Mouse (Mus musculus): ENCODE data around the gene Eml1.

GRCm38 (mm10) chr12:108489741-108490140 is 119.0 kb downstream of the Eml1 start:
- TF ChIP-seq MAFK (IDR thresholded peaks at IDR 0.05; ENCODE audit: insufficient read depth, low read depth, low read length), result no peak
- no peak for TF ChIP-seq ZNF384 (IDR thresholded peaks at IDR 0.05; ENCODE audit: low read depth, low read length)
- no peak for TF ChIP-seq HCFC1 (IDR thresholded peaks at IDR 0.05; ENCODE audit: borderline replicate concordance, insufficient read depth, low read length)
- TF ChIP-seq ZC3H11A (IDR thresholded peaks at IDR 0.05; ENCODE audit: borderline replicate concordance, low read depth, low read length), result no peak
